Mouse (Mus musculus) CH12.LX (cell line): Measurements from ENCODE around the gene Gm10260. TPM values are rescaled to one million over a fixed set of nuclear protein-coding genes. Genes with fewer than 3 reads are reported as not detected.

Experiments
- DNase-seq: peaks from one replicate; pipeline ENCODE4 v3.0.0-alpha.2; 2013; ENCODE audit errors: extremely low read depth
- H3K27ac ChIP-seq: 2 replicates; pipeline ENCODE4 v1.5.1; 2012; ENCODE audit warnings: low read depth, mild to moderate bottlenecking, control low read depth, moderate library complexity; ENCODE audit not compliant: insufficient read depth
- H3K27me3 ChIP-seq: replicated peaks from 2 replicates; pipeline ENCODE3; 2012; ENCODE audit warnings: inconsistent platforms
- H3K36me3 ChIP-seq, 2 experiments: replicated peaks in 1 of 2; 2 replicates each; pipeline versions ENCODE3 to v1.6.1; 2012; ENCODE audit warnings: inconsistent platforms in 1 of 2, low read length in 1 of 2, mild to moderate bottlenecking in 1 of 2, mixed read lengths in 1 of 2, moderate library complexity in 1 of 2; ENCODE audit not compliant: control insufficient read depth in 1 of 2, insufficient read depth in 1 of 2
- H3K4me1 ChIP-seq, 2 experiments: 2 replicates each; pipeline ENCODE4 v1.6.1; 2012; ENCODE audit warnings: inconsistent platforms in 1 of 2, moderate library complexity in 1 of 2; ENCODE audit not compliant: insufficient read depth in 2 of 2, control insufficient read depth in 1 of 2
- H3K4me2 ChIP-seq: 2 replicates; pipeline ENCODE4 v1.6.1; 2012; ENCODE audit warnings: low read depth, mild to moderate bottlenecking, control low read depth; ENCODE audit not compliant: poor library complexity, insufficient read depth, severe bottlenecking
- H3K4me3 ChIP-seq, 3 experiments: fragments of 150-350 bp in 1 of 3; sonication (generic) in 1 of 3; replicated peaks in 1 of 3; 2 replicates each; pipeline versions ENCODE3 to v1.5.1; 2011 to 2012; ENCODE audit warnings: low read depth in 2 of 3, low read length in 2 of 3, mild to moderate bottlenecking in 2 of 3, moderate library complexity in 2 of 3, control low read depth in 1 of 3, improper control_type of control experiment in 1 of 3, inconsistent platforms in 1 of 3, mixed read lengths in 1 of 3; ENCODE audit not compliant: poor library complexity in 1 of 3
- H3K79me2 ChIP-seq: replicated peaks from 2 replicates; pipeline ENCODE4 v1.6.1; 2012; ENCODE audit warnings: mild to moderate bottlenecking, moderate library complexity; ENCODE audit not compliant: control insufficient read depth, poor library complexity, insufficient read depth, severe bottlenecking; ENCODE audit errors: extremely low read depth
- H3K9ac ChIP-seq: 2 replicates; pipeline ENCODE4 v1.6.1; 2012; ENCODE audit warnings: low read depth, mild to moderate bottlenecking, control low read depth, moderate library complexity; ENCODE audit not compliant: insufficient read depth
- H3K9me3 ChIP-seq: replicated peaks from 2 replicates; pipeline ENCODE3; 2012; ENCODE audit warnings: low read length, inconsistent platforms, mixed read lengths
- BHLHE40 ChIP-seq: IDR thresholded peaks from 2 replicates; pipeline ENCODE4 v1.6.1; 2011; ENCODE audit warnings: mild to moderate bottlenecking, low read depth, low read length, improper control_type of control experiment
- CHD2 ChIP-seq: IDR thresholded peaks from 2 replicates; pipeline ENCODE4 v1.6.1; 2011; ENCODE audit warnings: low read length, improper control_type of control experiment
- CTCF ChIP-seq, 2 experiments: IDR thresholded peaks in 1 of 2; conservative IDR thresholded peaks in 1 of 2; 2 replicates each; pipeline ENCODE4 v1.5.1; 2011 to 2012; ENCODE audit warnings: low read depth in 2 of 2, low read length in 2 of 2, improper control_type of control experiment in 1 of 2, inconsistent platforms in 1 of 2, mild to moderate bottlenecking in 1 of 2, moderate library complexity in 1 of 2
- EP300 ChIP-seq: IDR thresholded peaks from 2 replicates; pipeline ENCODE4 v1.6.1; 2011; ENCODE audit warnings: low read length, improper control_type of control experiment
- GABPA ChIP-seq: IDR thresholded peaks from 2 replicates; pipeline ENCODE4 v1.6.1; 2012; ENCODE audit warnings: low read depth, low read length, improper control_type of control experiment, inconsistent platforms; ENCODE audit not compliant: insufficient replicate concordance
- HCFC1 ChIP-seq: IDR thresholded peaks from 2 replicates; pipeline ENCODE4 v1.6.1; 2012; ENCODE audit warnings: low read depth, mild to moderate bottlenecking, inconsistent platforms, low read length, improper control_type of control experiment
- JUND ChIP-seq: conservative IDR thresholded peaks from 2 replicates; pipeline ENCODE4 v1.6.1; 2011; ENCODE audit warnings: low read depth, low read length, improper control_type of control experiment
- KAT2A ChIP-seq: IDR thresholded peaks from 2 replicates; pipeline ENCODE4 v1.6.1; 2012; ENCODE audit warnings: low read length, improper control_type of control experiment, inconsistent platforms; ENCODE audit not compliant: insufficient replicate concordance
- MYC ChIP-seq: IDR thresholded peaks from 2 replicates; pipeline ENCODE4 v1.6.1; 2011; ENCODE audit warnings: low read depth, mild to moderate bottlenecking, improper control_type of control experiment, low read length
- POLR2A ChIP-seq: IDR thresholded peaks from 2 replicates; pipeline ENCODE4 v1.6.1; 2011; ENCODE audit warnings: low read depth, mild to moderate bottlenecking, improper control_type of control experiment, low read length
- RCOR1 ChIP-seq: conservative IDR thresholded peaks from 2 replicates; pipeline ENCODE4 v1.6.1; 2012; ENCODE audit warnings: low read depth, mild to moderate bottlenecking, inconsistent platforms, low read length, improper control_type of control experiment
- SIN3A ChIP-seq: IDR thresholded peaks from 2 replicates; pipeline ENCODE4 v1.6.1; 2012; ENCODE audit warnings: low read length, improper control_type of control experiment, inconsistent platforms
- SMC3 ChIP-seq: IDR thresholded peaks from 2 replicates; pipeline ENCODE4 v1.6.1; 2011; ENCODE audit warnings: low read depth, low read length, improper control_type of control experiment
- TBP ChIP-seq: conservative IDR thresholded peaks from 2 replicates; pipeline ENCODE4 v1.6.1; 2011; ENCODE audit warnings: low read depth, low read length, improper control_type of control experiment
- TCF12 ChIP-seq: IDR thresholded peaks from 2 replicates; pipeline ENCODE4 v1.6.1; 2014; ENCODE audit warnings: low read depth, mild to moderate bottlenecking, inconsistent platforms, low read length, improper control_type of control experiment
- UBTF ChIP-seq: IDR thresholded peaks from 2 replicates; pipeline ENCODE4 v1.6.1; 2012; ENCODE audit warnings: low read depth, mild to moderate bottlenecking, inconsistent platforms, low read length, improper control_type of control experiment, moderate library complexity
- USF2 ChIP-seq: conservative IDR thresholded peaks from 2 replicates; pipeline ENCODE4 v1.6.1; 2011; ENCODE audit warnings: low read depth, low read length, improper control_type of control experiment
- ZC3H11A ChIP-seq: IDR thresholded peaks from 2 replicates; pipeline ENCODE4 v1.6.1; 2012; ENCODE audit warnings: low read depth, mild to moderate bottlenecking, inconsistent platforms, low read length, improper control_type of control experiment
- ZMIZ1 ChIP-seq: IDR thresholded peaks from 2 replicates; pipeline ENCODE4 v1.6.1; 2012; ENCODE audit warnings: low read depth, mild to moderate bottlenecking, inconsistent platforms, low read length, improper control_type of control experiment
- dilution Hi-C: fragments of 300-500 bp; cut with MboI; formaldehyde crosslinking; loops from 2 replicates; pipeline ENCODE4 v1.14.3; 2020; ENCODE audit warnings: low sequenced_read_pairs; ENCODE audit not compliant: extremely low pct_unique_long_range_greater_than_20kb, extremely low pct_ligation_motif_present
- in situ Hi-C: fragments of 300-500 bp; cut with MboI; formaldehyde crosslinking; loops from 3 replicates; pipeline ENCODE4 v1.14.3; 2019; ENCODE audit warnings: low sequenced_read_pairs, low pct_ligation_motif_present, low pct_unique_long_range_greater_than_20kb, mixed read lengths
- polyA plus RNA-seq: library from polyadenylated mRNA; unstranded; fragments of >175 nt; gene quantifications from 2 replicates; pipeline ENCODE4 v1.2.1, GENCODE M21; 2012; ENCODE audit warnings: low read depth; ENCODE audit not compliant: insufficient read length
- total RNA-seq, 2 experiments: library from RNA; depleted of rRNA; stranded (reverse); fragments of 300-350 nt in 1 of 2; fragments of >200 nt in 1 of 2; gene quantifications; 2 replicates each; pipeline ENCODE4 v1.2.3; 2012 to 2014

Gene Gm10260
- total and polyA plus RNA-seq, 3 experiments, result 1,620 to 5,622 (median 5,239) TPM

- no peak overlapping the region for H3K27ac ChIP-seq
- H3K9ac ChIP-seq, result no peak overlapping the region
- no peaks in the 10 kb centered on the region for H3K36me3 ChIP-seq
- in situ Hi-C loops, result no loop called here
- H3K4me2 ChIP-seq, result no peak overlapping the region
- DNase-seq, result no peak
- H3K4me1 ChIP-seq, result no peaks in the 10 kb centered on the region
- dilution Hi-C loops, result no loop called here
- no peaks in the 10 kb centered on the region for H3K79me2 ChIP-seq
- H3K9me3 ChIP-seq, result peaks cover 37% of the 10 kb centered on the region
- H3K4me3 ChIP-seq, result no peak overlapping the region
- no peak for TF ChIP-seq MYC
- no peaks in the 10 kb centered on the region for H3K27me3 ChIP-seq
These were observed 19.4 kb upstream of the Gm10260 start for GRCm38 (mm10) chr13:97779657-97780445.

- H3K9ac ChIP-seq, result no peak overlapping the region
- H3K79me2 ChIP-seq, result no peaks in the 10 kb centered on the region
- H3K27me3 ChIP-seq, result no peaks in the 10 kb centered on the region
- no peak overlapping the region for H3K27ac ChIP-seq
- DNase-seq, result no peak
- TF ChIP-seq JUND, result no peak
- no peak for TF ChIP-seq SIN3A
- TF ChIP-seq CTCF (conservative IDR thresholded peaks at IDR 0.05 in 1 of 2, IDR thresholded peaks at IDR 0.05 in 1 of 2; ENCODE audit: low read depth in 2 of 2, low read length in 2 of 2), result no peak
- no peak for TF ChIP-seq TCF12
- no peak for TF ChIP-seq HCFC1
- TF ChIP-seq POLR2A, result no peak
- no peak for TF ChIP-seq GABPA
- TF ChIP-seq UBTF, result no peak
- TF ChIP-seq ZMIZ1, result no peak
- TF ChIP-seq SMC3, result no peak
- H3K4me2 ChIP-seq, result no peak overlapping the region
- H3K9me3 ChIP-seq, result peaks cover 36% of the 10 kb centered on the region
- H3K4me1 ChIP-seq, result no peaks in the 10 kb centered on the region
- dilution Hi-C loops (no loop called here), in situ Hi-C loops (no loop called here)
- no peaks in the 10 kb centered on the region for H3K36me3 ChIP-seq
- no peak overlapping the region for H3K4me3 ChIP-seq
These were observed 18.3 kb upstream of the Gm10260 start for GRCm38 (mm10) chr13:97778698-97779194.

- no peak overlapping the region for H3K4me3 ChIP-seq
- no peak for DNase-seq
- dilution Hi-C loops (no loop called here), in situ Hi-C loops (no loop called here)
- H3K9me3 ChIP-seq, result peaks cover 37% of the 10 kb centered on the region
- no peaks in the 10 kb centered on the region for H3K36me3 ChIP-seq
- TF ChIP-seq BHLHE40, result no peak
- TF ChIP-seq KAT2A, result no peak
- no peak for TF ChIP-seq EP300
- TF ChIP-seq CHD2, result no peak
- no peak for TF ChIP-seq ZC3H11A
- no peak for TF ChIP-seq SMC3
- TF ChIP-seq POLR2A, result no peak
- no peak for TF ChIP-seq USF2
- no peak for TF ChIP-seq GABPA
- TF ChIP-seq RCOR1, result no peak
- no peak for TF ChIP-seq TBP
- no peak for TF ChIP-seq HCFC1
- no peaks in the 10 kb centered on the region for H3K27me3 ChIP-seq
- H3K9ac ChIP-seq, result no peak overlapping the region
- no peak overlapping the region for H3K4me2 ChIP-seq
- no peaks in the 10 kb centered on the region for H3K4me1 ChIP-seq
- no peak overlapping the region for H3K27ac ChIP-seq
- no peaks in the 10 kb centered on the region for H3K79me2 ChIP-seq
These were observed 17.2 kb upstream of the Gm10260 start for GRCm38 (mm10) chr13:97777667-97778066.
